Mouse (Mus musculus) liver, embryonic 15.5 days (tissue): ENCODE results near the gene Clasp1. TPM values are rescaled to one million over a fixed set of nuclear protein-coding genes. Genes with fewer than 3 reads are reported as not detected.

Experiments used
- ATAC-seq: fragments of 200-750 bp; cut with Nextera tagmentation; 2 replicates; pipeline ENCODE4 v1.8.0; 2017; ENCODE audit warnings: moderate number of reproducible peaks, mild to moderate bottlenecking, moderate library complexity; ENCODE audit not compliant: insufficient read depth
- H3K27ac ChIP-seq: fragments of 300-500 bp; sonication (generic); replicated peaks from 2 replicates; pipeline ENCODE4 v1.5.1; 2015; ENCODE audit warnings: mild to moderate bottlenecking, inconsistent platforms
- H3K27me3 ChIP-seq: fragments of 300-500 bp; sonication (generic); 2 replicates; pipeline ENCODE4 v1.6.1; 2015; ENCODE audit warnings: mild to moderate bottlenecking, inconsistent platforms
- H3K36me3 ChIP-seq: fragments of 300-500 bp; sonication (generic); replicated peaks from 2 replicates; pipeline ENCODE4 v1.6.1; 2015; ENCODE audit warnings: moderate library complexity, mild to moderate bottlenecking, inconsistent platforms
- H3K4me1 ChIP-seq: fragments of 300-500 bp; sonication (generic); replicated peaks from 2 replicates; pipeline ENCODE4 v1.6.1; 2015; ENCODE audit warnings: inconsistent platforms
- H3K4me2 ChIP-seq: fragments of 300-500 bp; sonication (generic); 2 replicates; pipeline ENCODE4 v1.6.1; 2015; ENCODE audit warnings: moderate library complexity, mild to moderate bottlenecking, inconsistent platforms
- H3K4me3 ChIP-seq: fragments of 300-500 bp; sonication (generic); replicated peaks from 2 replicates; pipeline ENCODE4 v1.5.1; 2015; ENCODE audit warnings: mild to moderate bottlenecking, inconsistent platforms
- H3K9ac ChIP-seq: fragments of 300-500 bp; sonication (generic); 2 replicates; pipeline ENCODE4 v1.6.1; 2015; ENCODE audit warnings: moderate library complexity, mild to moderate bottlenecking, inconsistent platforms
- H3K9me3 ChIP-seq: fragments of 300-500 bp; sonication (generic); replicated peaks from 2 replicates; pipeline ENCODE4 v1.6.1; 2016; ENCODE audit warnings: inconsistent platforms
- WGBS: fragments of 180-500 bp; shearing (Covaris S2); methylation state at CpG from one replicate; pipeline ENCODE4 v1.1.7; 2015; ENCODE audit warnings: mixed read lengths; ENCODE audit not compliant: insufficient replicate concordance; 5-methylcytosine and 5-hydroxymethylcytosine counted together
- polyA plus RNA-seq: library from polyadenylated mRNA; unstranded; fragments of >200 nt; fragmentation: Nextera tagmentation; extraction: Ambion mirVana; gene quantifications from 2 replicates; pipeline ENCODE4 v1.2.1, GENCODE M21; 2015

Gene Clasp1
- polyA plus RNA-seq, 1 experiment from 2014 or later, result 11.8 TPM

DNA sequence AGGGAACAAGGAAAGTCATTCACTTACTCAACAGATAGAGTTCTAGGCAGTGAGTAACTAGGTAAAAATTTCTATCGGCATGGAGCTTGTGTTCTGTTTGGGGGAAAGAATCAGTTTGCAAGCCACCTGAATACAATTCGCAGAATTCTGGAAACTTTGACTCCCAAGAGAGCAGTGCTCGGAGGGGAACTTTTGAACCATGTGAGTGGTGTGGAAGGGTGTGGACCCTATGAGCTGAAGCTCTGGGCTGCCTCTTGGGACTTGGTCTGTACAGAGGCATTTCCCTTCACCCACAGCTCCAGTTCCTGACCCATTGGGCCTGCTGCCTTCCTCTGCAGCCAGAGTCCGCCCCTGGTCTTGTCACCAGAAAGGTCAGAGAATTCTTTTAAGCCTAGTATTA, 64.7 kb downstream of the Clasp1 start:
- 71% methylated on average over 4 of the region's 4 CpGs for WGBS
- Histone ChIP-seq H3K36me3 (no peaks in the 10 kb centered on the region), H3K4me1 (peaks cover 40% of the 10 kb centered on the region), H3K9ac (no peak overlapping the region), H3K4me3 (no peak overlapping the region), H3K4me2 (no peak overlapping the region), H3K27ac (no peak overlapping the region), H3K9me3 (no peaks in the 10 kb centered on the region), H3K27me3 (no peaks in the 10 kb centered on the region)
- ATAC-seq, result no peak

DNA sequence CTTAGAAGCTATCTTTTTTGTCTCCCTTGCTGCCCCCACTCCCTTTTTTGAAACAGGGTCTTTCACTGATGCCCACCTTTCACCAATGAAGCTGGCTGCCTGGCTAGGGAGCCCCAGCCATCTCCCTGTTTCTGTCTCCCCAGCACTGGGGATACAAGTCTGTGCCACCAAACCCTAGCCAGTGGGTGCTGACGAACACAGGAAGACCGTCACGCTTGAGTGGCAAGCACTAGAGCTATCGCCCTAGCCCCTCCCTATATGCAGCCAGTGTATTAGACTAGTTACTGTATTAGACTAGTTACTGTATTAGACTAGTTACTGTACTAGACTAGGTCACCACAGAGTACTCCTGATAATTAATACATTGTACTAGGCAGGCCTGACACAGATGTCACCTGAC, 66.0 kb downstream of the Clasp1 start:
- H3K36me3 ChIP-seq, result no peaks in the 10 kb centered on the region
- H3K4me3 ChIP-seq, result no peak overlapping the region
- no peak overlapping the region for H3K9ac ChIP-seq
- WGBS, result 75% methylated on average over 4 of the region's 4 CpGs
- H3K4me2 ChIP-seq, result no peak overlapping the region
- no peak overlapping the region for H3K27ac ChIP-seq
- no peaks in the 10 kb centered on the region for H3K27me3 ChIP-seq
- H3K4me1 ChIP-seq, result peaks cover 49% of the 10 kb centered on the region
- no peaks in the 10 kb centered on the region for H3K9me3 ChIP-seq
- ATAC-seq, result no peak

DNA sequence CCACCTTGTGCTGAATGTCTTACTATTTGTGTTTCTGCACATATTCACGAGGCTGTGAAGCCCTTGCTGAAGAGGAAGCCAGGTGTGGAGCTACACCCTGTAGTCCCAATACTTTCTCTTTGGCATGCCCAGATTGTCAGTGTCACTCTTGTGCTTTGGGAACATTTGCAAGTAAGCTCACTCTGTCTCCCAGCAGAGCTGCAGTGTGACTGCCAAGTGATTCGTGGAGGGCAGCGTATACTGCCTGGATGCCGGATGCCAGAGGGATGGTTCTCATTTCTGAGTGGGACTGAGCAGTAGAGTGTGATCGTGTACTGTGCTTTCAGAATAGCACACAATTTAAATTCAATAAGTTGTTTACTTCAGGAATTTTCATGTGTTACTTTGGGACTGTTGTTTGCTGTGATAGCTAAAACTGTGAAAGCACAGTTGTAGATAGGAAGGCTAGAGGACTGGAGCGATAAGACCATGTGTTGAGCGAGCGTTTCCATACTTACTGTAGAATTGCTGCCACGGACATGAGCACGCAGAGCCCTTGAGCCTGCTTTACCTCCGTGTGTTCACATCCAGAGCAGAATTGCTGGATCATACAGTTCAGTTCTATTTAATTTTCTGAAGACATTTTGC, 68.5 kb downstream of the Clasp1 start:
- Histone ChIP-seq H3K27ac (peak overlapping the region; percentile 97), H3K4me2 (peak overlapping the region; percentile 86), H3K9me3 (no peaks in the 10 kb centered on the region), H3K36me3 (peaks cover 13% of the 10 kb centered on the region), H3K4me3 (peak overlapping the region; percentile 25), H3K27me3 (no peaks in the 10 kb centered on the region), H3K9ac (peak overlapping the region; percentile 41; the same call in 1 of the 2 replicates), H3K4me1 (peaks cover 55% of the 10 kb centered on the region)
- no peak for ATAC-seq
- WGBS, result 30% methylated on average over 11 of the region's 11 CpGs

DNA sequence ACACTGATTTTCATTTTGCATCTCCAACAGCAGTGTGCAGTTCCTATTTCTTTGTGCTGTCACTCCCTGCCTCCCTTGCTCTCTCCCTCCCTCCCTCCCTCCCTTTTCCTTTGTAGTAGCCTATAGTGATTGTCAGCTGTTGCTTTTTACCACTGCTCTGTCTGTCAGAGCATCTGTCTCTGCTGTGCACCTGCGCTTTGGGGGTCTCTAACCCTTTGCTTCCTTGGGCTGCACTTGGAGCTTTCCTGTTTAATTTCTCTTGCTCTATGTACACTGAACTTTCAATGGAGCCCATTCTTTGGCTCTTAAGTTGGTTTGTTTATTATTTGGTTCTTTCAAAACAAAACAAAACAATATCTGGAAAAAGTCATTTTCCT, 69.0 kb downstream of the Clasp1 start:
- Histone ChIP-seq H3K36me3 (peaks cover 16% of the 10 kb centered on the region), H3K4me3 (peak overlapping the region; percentile 25), H3K9me3 (no peaks in the 10 kb centered on the region), H3K9ac (peak overlapping the region; percentile 41; the same call in 1 of the 2 replicates), H3K27ac (peak overlapping the region; percentile 97), H3K4me2 (peak overlapping the region; percentile 86), H3K27me3 (no peaks in the 10 kb centered on the region), H3K4me1 (peaks cover 55% of the 10 kb centered on the region)
- no peak for ATAC-seq
- WGBS, result 43% methylated on average over 1 of the region's 1 CpGs

DNA sequence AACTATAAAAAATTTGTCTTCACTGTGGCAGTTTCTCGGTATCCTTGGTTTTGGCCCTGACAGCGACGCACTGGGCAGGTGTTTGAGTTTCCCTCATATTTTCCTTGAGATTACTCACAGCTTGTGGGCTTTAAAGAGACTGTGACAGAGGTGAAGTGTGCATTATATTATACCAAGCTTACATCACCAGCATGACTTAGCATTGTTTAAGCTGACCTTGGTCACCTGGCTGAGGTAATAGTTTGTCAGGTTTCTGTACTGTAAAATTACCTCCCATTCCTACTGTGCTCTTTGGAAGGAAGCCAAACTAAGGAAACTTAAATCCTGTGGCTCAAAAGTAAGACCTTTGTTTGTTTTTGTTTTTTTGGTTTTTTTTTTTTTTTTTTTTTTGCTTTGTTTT, 69.4 kb downstream of the Clasp1 start:
- H3K4me3 ChIP-seq, result peak overlapping the region; percentile 25
- peaks cover 55% of the 10 kb centered on the region for H3K4me1 ChIP-seq
- peak overlapping the region; percentile 86 for H3K4me2 ChIP-seq
- no peaks in the 10 kb centered on the region for H3K9me3 ChIP-seq
- H3K27ac ChIP-seq, result peak overlapping the region; percentile 97
- H3K27me3 ChIP-seq, result no peaks in the 10 kb centered on the region
- H3K9ac ChIP-seq, result peak overlapping the region; percentile 41
- 57% methylated on average over 3 of the region's 3 CpGs for WGBS
- H3K36me3 ChIP-seq, result peaks cover 16% of the 10 kb centered on the region
- ATAC-seq, result no peak

DNA sequence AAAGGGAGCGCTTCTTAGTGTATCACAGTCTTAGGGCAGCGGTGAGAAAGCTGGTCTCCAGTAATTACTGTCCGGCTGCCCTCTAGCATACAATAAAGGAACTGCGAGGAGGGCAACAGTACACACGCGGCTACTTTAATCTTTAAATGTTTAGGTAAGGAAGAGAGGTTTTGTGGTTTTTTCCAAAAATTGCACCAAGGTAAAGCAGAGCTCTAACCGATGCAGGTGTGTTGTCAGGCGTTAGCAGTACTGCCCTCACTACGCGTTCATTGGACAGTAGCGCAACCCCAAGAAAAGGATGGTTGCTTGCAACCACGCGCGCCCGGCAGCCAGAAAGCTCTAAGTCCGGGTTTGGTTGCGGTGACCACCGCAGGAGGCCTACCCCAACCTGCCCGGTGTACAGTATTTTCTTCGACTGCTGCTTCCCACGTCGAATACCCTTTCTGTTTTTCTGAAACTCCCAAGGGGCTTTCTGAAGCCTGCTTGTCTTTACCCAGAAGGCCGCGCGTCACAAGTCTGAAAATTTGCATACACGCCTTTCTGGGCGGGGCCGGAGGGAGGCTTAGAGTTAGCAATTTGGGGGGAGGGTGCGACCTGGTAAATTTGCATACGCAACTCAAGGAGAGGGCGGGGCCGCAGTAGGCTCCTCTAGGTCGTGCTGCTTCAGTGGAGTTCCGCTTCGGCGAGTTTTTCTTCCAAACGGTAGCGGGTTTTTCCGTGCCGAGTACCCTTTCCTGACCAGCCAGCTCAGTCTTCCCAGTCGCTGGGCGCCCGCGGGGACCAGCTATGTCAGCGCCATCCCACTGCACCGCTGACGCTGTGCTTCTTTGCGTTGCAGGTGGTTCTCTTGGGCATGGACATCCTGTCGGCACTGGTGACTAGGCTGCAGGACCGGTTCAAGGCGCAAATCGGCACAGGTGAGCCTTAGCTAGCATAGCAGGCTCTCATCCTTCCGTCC, 70.4 kb downstream of the Clasp1 start:
- Histone ChIP-seq H3K27ac (peak overlapping the region; percentile 97), H3K4me3 (peak overlapping the region; percentile 69), H3K36me3 (peaks cover 19% of the 10 kb centered on the region), H3K9me3 (no peaks in the 10 kb centered on the region), H3K4me2 (peak overlapping the region; percentile 86), H3K9ac (peak overlapping the region; percentile 67), H3K4me1 (peaks cover 55% of the 10 kb centered on the region), H3K27me3 (no peaks in the 10 kb centered on the region)
- peak; percentile 90 for ATAC-seq
- WGBS, result 1% methylated on average over 53 of the region's 53 CpGs

DNA sequence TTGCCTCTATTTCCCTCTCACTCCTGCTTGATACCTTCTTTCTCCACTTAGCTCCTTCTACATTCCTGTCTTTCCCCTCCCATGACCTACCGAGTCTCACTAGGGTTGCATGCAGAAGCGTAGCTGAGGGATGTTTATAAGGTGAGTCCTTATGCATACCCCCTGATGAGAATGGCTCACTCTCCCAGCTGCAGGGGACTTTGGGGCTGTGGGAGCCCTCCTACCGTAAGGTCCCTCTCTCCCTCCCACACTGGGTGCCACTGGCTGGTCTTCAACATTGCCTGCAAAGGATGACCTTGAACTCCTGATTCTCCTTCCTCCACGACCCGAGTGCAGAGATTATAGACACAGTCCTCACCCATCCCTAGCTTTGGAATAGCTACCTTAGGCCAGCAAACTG, 71.9 kb downstream of the Clasp1 start:
- Histone ChIP-seq H3K9ac (no peak overlapping the region), H3K9me3 (no peaks in the 10 kb centered on the region), H3K27me3 (no peaks in the 10 kb centered on the region), H3K4me2 (no peak overlapping the region), H3K27ac (no peak overlapping the region), H3K36me3 (peaks cover 34% of the 10 kb centered on the region), H3K4me1 (peaks cover 44% of the 10 kb centered on the region), H3K4me3 (no peak overlapping the region)
- WGBS, result 79% methylated on average over 5 of the region's 5 CpGs
- ATAC-seq, result no peak

DNA sequence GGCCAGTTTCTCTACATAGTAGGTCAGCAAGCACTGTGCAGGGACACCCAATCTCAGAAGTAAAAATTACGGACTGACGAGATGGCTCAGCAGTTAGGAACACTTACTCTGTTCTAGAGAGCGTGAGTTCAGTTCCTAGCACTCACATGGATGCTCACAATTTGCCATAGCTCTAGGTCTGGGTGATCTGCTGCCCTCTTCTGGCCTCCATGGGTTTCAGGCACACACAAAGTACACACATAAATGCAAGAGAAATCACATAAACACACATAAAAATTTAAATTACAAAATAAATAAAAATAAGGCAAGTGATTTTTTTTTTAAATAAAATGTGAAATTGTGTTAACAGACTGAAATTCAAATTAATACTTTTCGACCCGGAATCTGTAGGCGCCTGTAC, 77.2 kb downstream of the Clasp1 start:
- H3K9me3 ChIP-seq, result no peaks in the 10 kb centered on the region
- no peak for ATAC-seq
- H3K4me1 ChIP-seq, result no peaks in the 10 kb centered on the region
- H3K27ac ChIP-seq, result no peak overlapping the region
- no peaks in the 10 kb centered on the region for H3K27me3 ChIP-seq
- WGBS, result 86% methylated on average over 6 of the region's 6 CpGs
- peaks cover 67% of the 10 kb centered on the region for H3K36me3 ChIP-seq
- no peak overlapping the region for H3K4me3 ChIP-seq
- H3K9ac ChIP-seq, result no peak overlapping the region
- no peak overlapping the region for H3K4me2 ChIP-seq

DNA sequence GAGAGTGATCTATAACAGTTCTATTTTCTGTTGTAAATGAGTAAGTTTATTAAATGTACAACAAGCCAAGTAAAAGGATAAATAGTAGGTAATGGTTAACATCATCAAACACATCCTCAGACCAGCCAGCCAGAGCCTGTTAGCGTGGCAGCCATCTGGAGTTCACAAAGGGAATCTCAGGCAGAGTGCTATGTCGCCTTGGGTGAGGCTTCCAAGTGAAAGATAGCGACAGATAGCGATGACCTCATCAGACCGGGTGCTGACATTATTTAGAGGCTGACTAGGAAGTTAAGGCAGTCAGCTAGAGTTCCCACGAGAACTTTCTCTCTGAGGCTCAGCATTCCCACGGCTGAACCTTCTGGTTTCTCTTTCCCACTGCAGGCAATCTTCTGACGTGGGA, 83.5 kb downstream of the Clasp1 start:
- Histone ChIP-seq H3K27ac (no peak overlapping the region), H3K27me3 (no peaks in the 10 kb centered on the region), H3K9ac (no peak overlapping the region), H3K9me3 (no peaks in the 10 kb centered on the region), H3K4me1 (peaks cover 9% of the 10 kb centered on the region), H3K36me3 (peaks cover 43% of the 10 kb centered on the region), H3K4me3 (no peak overlapping the region), H3K4me2 (no peak overlapping the region)
- 63% methylated on average over 8 of the region's 8 CpGs for WGBS
- no peak for ATAC-seq

DNA sequence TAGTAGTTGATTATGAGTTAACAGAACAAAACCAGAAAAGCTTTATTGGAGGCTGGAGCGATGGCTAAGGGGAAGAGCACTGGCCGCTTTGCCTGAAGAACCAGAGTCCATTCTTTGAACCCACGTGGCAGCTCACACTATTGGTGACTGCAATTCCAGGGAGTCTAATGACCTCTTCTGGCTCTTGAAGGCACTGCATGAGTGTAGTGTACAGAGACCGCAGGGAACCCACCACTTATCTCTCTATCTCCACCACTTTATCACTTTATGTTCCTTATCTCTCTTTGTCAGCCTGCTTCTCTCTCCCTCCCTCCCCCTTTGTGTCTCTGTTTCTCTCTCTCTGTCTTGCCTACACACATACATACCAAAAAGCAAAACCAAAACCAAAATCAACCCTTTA, 88.1 kb downstream of the Clasp1 start:
- Histone ChIP-seq H3K36me3 (peaks cover 13% of the 10 kb centered on the region; the same call in 1 of the 2 replicates), H3K4me1 (peaks cover 48% of the 10 kb centered on the region), H3K4me2 (no peak overlapping the region; the same call in 1 of the 2 replicates), H3K9ac (no peak overlapping the region), H3K27me3 (no peaks in the 10 kb centered on the region), H3K4me3 (no peak overlapping the region), H3K9me3 (no peaks in the 10 kb centered on the region), H3K27ac (no peak overlapping the region)
- peak; percentile 61 for ATAC-seq
- 14% methylated on average over 4 of the region's 4 CpGs for WGBS

DNA sequence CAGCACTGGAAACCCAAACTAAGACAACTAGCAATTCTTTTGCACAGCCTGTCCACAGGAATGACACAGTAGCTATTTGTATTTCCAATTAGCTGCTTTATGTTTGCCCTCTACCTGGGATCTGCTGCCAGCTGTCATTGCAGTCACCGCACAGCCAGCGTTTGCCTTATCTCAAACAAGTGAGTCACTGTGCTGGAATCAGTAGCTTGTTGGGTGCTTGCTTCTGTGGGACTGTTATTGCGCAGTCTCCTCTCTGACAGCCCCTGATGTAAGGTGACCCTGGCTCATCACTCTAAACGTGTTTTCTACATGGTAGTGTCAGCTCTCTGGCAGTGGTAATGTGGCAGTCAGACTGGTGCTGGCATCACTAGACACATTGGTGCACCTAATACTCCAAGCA, 90.4 kb downstream of the Clasp1 start:
- Histone ChIP-seq H3K9ac (no peak overlapping the region), H3K4me3 (no peak overlapping the region), H3K36me3 (0 out of 2 replicates have a peak, but pooled peaks cover 4% of the 10 kb centered on the region), H3K4me1 (peaks cover 71% of the 10 kb centered on the region), H3K9me3 (no peaks in the 10 kb centered on the region), H3K4me2 (no peak overlapping the region), H3K27me3 (no peaks in the 10 kb centered on the region), H3K27ac (peak overlapping the region; percentile 62)
- peak; percentile 64 for ATAC-seq
- WGBS, result 17% methylated on average over 4 of the region's 4 CpGs
